Mouse (Mus musculus) embryonic facial prominence, embryonic 14.5 days (tissue): ENCODE results near the gene Mospd1. TPM values are rescaled to one million over a fixed set of nuclear protein-coding genes. Genes with fewer than 3 reads are reported as not detected.

Experiments
- ATAC-seq: fragments of 200-750 bp; cut with Nextera tagmentation; 2 replicates; pipeline ENCODE4 v1.8.0; 2017; ENCODE audit warnings: low read depth, moderate number of reproducible peaks, moderate TSS enrichment
- DNase-seq: peaks from one replicate; pipeline ENCODE4 v3.0.0-alpha.2; 2015; ENCODE audit warnings: low spot score
- H3K27ac ChIP-seq: fragments of 300-500 bp; sonication (generic); replicated peaks from 2 replicates; pipeline ENCODE4 v1.5.1; 2014; ENCODE audit warnings: low read depth, mild to moderate bottlenecking, low read length, moderate library complexity
- H3K27me3 ChIP-seq: fragments of 300-500 bp; sonication (generic); replicated peaks from 2 replicates; pipeline ENCODE4 v1.6.1; 2014; ENCODE audit warnings: low read length; ENCODE audit not compliant: control insufficient read depth, insufficient read depth
- H3K36me3 ChIP-seq: fragments of 300-500 bp; sonication (generic); 2 replicates; pipeline ENCODE4 v1.6.1; 2014; ENCODE audit warnings: low read length, mixed read lengths; ENCODE audit not compliant: control insufficient read depth, insufficient read depth
- H3K4me1 ChIP-seq: fragments of 300-500 bp; sonication (generic); 2 replicates; pipeline ENCODE4 v1.6.1; 2014; ENCODE audit warnings: antibody characterized with exemption, low read length; ENCODE audit not compliant: control insufficient read depth, insufficient read depth
- H3K4me2 ChIP-seq: fragments of 300-500 bp; sonication (generic); 2 replicates; pipeline ENCODE4 v1.6.1; 2014; ENCODE audit warnings: low read depth, mild to moderate bottlenecking, low read length, moderate library complexity, mixed read lengths
- H3K4me3 ChIP-seq: fragments of 300-500 bp; sonication (generic); 2 replicates; pipeline ENCODE4 v1.5.1; 2014; ENCODE audit warnings: low read depth, mild to moderate bottlenecking, low read length
- H3K9ac ChIP-seq: fragments of 300-500 bp; sonication (generic); 2 replicates; pipeline ENCODE4 v1.6.1; 2014; ENCODE audit warnings: low read depth, mild to moderate bottlenecking, low read length, moderate library complexity, mixed read lengths
- H3K9me3 ChIP-seq: fragments of 300-500 bp; sonication (generic); 2 replicates; pipeline ENCODE4 v1.6.1; 2016; ENCODE audit warnings: low read length; ENCODE audit not compliant: control insufficient read depth
- WGBS: fragments of 180-500 bp; shearing (Covaris S2); extraction: QIAGEN DNeasy Blood & Tissue Kit; methylation state at CpG from one replicate; pipeline ENCODE4 v1.1.7; 2014; 5-methylcytosine and 5-hydroxymethylcytosine counted together
- polyA plus RNA-seq: library from polyadenylated mRNA; unstranded; fragments of >200 nt; fragmentation: Nextera tagmentation; extraction: Ambion mirVana; gene quantifications from 2 replicates; pipeline ENCODE4 v1.2.1, GENCODE M21; 2014

The Mospd1 gene
- 77.1 and 81.7 TPM in 2 replicates for polyA plus RNA-seq

- 28% methylated on average over 7 of the region's 15 CpGs for WGBS
- H3K4me3 ChIP-seq, result peak within 1 kb of the TSS; percentile 58
Measured at GRCm38 (mm10) chrX:53370366-53370740, at the start of gene Mospd1. Mospd1 (minus strand) TSS chrX:53370502.

GRCm38 (mm10) chrX:53386362-53386761 is 16.1 kb upstream of the Mospd1 start:
- Histone ChIP-seq H3K36me3 (no peaks in the 10 kb centered on the region), H3K4me2 (no peak overlapping the region), H3K9ac (no peak overlapping the region), H3K27me3 (no peaks in the 10 kb centered on the region), H3K4me1 (no peaks in the 10 kb centered on the region), H3K27ac (no peak overlapping the region), H3K9me3 (no peaks in the 10 kb centered on the region), H3K4me3 (no peak overlapping the region)
- ATAC-seq, result peak; percentile 33; the same call in 1 of the 2 replicates
- WGBS, result 63% methylated on average over 3 of the region's 3 CpGs
- DNase-seq, result peak; percentile 20

More at GRCm38 (mm10) chrX:53370366-53370740, at the start of gene Mospd1:
- H3K36me3 ChIP-seq, result no peaks in the 10 kb centered on the region
- H3K27me3 ChIP-seq, result no peaks in the 10 kb centered on the region
- no peaks in the 10 kb centered on the region; the same call in 1 of the 2 replicates for H3K4me1 ChIP-seq
- peak within 1 kb of the TSS; percentile 82 for H3K27ac ChIP-seq
- no peaks in the 10 kb centered on the region for H3K9me3 ChIP-seq
- H3K4me2 ChIP-seq, result peak within 1 kb of the TSS; percentile 58
- peak within 1 kb of the TSS; percentile 73 for H3K9ac ChIP-seq
- DNase-seq (peak; percentile 93), ATAC-seq (peak; percentile 96)

- Histone ChIP-seq H3K4me3 (no peak overlapping the region), H3K27ac (no peak overlapping the region), H3K4me1 (no peaks in the 10 kb centered on the region), H3K9ac (no peak overlapping the region), H3K36me3 (no peaks in the 10 kb centered on the region), H3K4me2 (no peak overlapping the region), H3K9me3 (no peaks in the 10 kb centered on the region), H3K27me3 (no peaks in the 10 kb centered on the region)
- no peak for ATAC-seq
- WGBS, result 52% methylated on average over 3 of the region's 3 CpGs
- no peak for DNase-seq
Measured at GRCm38 (mm10) chrX:53383122-53383521, 12.8 kb upstream of the Mospd1 start.

- Histone ChIP-seq H3K4me1 (no peaks in the 10 kb centered on the region; the same call in 1 of the 2 replicates), H3K9me3 (no peaks in the 10 kb centered on the region), H3K27ac (peak overlapping the region; percentile 82), H3K9ac (peak overlapping the region; percentile 73), H3K4me3 (peak overlapping the region; percentile 58), H3K27me3 (no peaks in the 10 kb centered on the region), H3K4me2 (peak overlapping the region; percentile 58), H3K36me3 (no peaks in the 10 kb centered on the region)
- DNase-seq (peak; percentile 44), ATAC-seq (peak; percentile 76)
- WGBS, result 18% methylated on average over 25 of the region's 25 CpGs
Measured at GRCm38 (mm10) chrX:53369534-53370365, 552 bp downstream of the Mospd1 start.

- no peak overlapping the region for H3K9ac ChIP-seq
- no peaks in the 10 kb centered on the region for H3K9me3 ChIP-seq
- no peaks in the 10 kb centered on the region; the same call in 1 of the 2 replicates for H3K4me1 ChIP-seq
- H3K4me3 ChIP-seq, result no peak overlapping the region
- no peaks in the 10 kb centered on the region for H3K27me3 ChIP-seq
- no peak for ATAC-seq
- DNase-seq, result no peak
- no peak overlapping the region for H3K27ac ChIP-seq
- H3K4me2 ChIP-seq, result no peak overlapping the region
- 80% methylated on average over 7 of the region's 7 CpGs for WGBS
- no peaks in the 10 kb centered on the region for H3K36me3 ChIP-seq
Measured at GRCm38 (mm10) chrX:53364668-53365383, 5.5 kb downstream of the Mospd1 start.

- no peak overlapping the region for H3K27ac ChIP-seq
- no peak overlapping the region for H3K4me2 ChIP-seq
- DNase-seq (no peak), ATAC-seq (no peak)
- no peaks in the 10 kb centered on the region for H3K4me1 ChIP-seq
- H3K4me3 ChIP-seq, result no peak overlapping the region
- no peaks in the 10 kb centered on the region for H3K27me3 ChIP-seq
- no peaks in the 10 kb centered on the region for H3K9me3 ChIP-seq
- peaks cover 14% of the 10 kb centered on the region for H3K36me3 ChIP-seq
- WGBS, result 86% methylated on average over 4 of the region's 4 CpGs
- H3K9ac ChIP-seq, result no peak overlapping the region
Measured at GRCm38 (mm10) chrX:53348374-53348773, 21.9 kb downstream of the Mospd1 start.

DNA sequence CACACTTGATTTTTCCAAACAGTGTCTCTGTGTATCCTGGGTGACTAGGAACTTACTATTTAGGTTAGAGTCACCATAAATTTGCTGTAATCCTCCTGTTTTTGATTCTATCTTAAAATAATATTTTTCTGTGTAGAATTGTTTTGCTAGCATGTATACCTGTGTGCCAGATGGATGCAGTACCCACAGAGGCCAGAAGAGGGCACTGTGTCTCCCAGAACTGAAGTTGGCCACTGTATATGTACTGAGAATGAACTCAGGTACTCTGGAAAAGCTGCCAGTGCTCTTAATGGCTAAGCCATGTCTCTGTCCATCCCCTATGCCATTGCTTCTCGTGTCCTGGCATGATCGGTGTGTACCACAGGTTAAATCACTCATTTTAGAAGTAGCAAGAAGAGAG is 28.8 kb downstream of the Mospd1 start:
- no peaks in the 10 kb centered on the region for H3K27me3 ChIP-seq
- H3K27ac ChIP-seq, result no peak overlapping the region
- no peak overlapping the region for H3K9ac ChIP-seq
- WGBS, result 53% methylated on average over 2 of the region's 2 CpGs
- ATAC-seq (no peak), DNase-seq (no peak)
- no peaks in the 10 kb centered on the region for H3K4me1 ChIP-seq
- no peaks in the 10 kb centered on the region for H3K36me3 ChIP-seq
- no peak overlapping the region for H3K4me2 ChIP-seq
- H3K9me3 ChIP-seq, result no peaks in the 10 kb centered on the region
- H3K4me3 ChIP-seq, result no peak overlapping the region

- Histone ChIP-seq H3K9ac (no peak overlapping the region), H3K4me2 (no peak overlapping the region), H3K36me3 (no peaks in the 10 kb centered on the region), H3K27me3 (no peaks in the 10 kb centered on the region), H3K4me1 (no peaks in the 10 kb centered on the region), H3K27ac (no peak overlapping the region), H3K4me3 (no peak overlapping the region), H3K9me3 (no peaks in the 10 kb centered on the region)
- no peak for DNase-seq
- no peak for ATAC-seq
Measured at GRCm38 (mm10) chrX:53337355-53337754, 32.9 kb downstream of the Mospd1 start.
